In the genomic region with DNA sequence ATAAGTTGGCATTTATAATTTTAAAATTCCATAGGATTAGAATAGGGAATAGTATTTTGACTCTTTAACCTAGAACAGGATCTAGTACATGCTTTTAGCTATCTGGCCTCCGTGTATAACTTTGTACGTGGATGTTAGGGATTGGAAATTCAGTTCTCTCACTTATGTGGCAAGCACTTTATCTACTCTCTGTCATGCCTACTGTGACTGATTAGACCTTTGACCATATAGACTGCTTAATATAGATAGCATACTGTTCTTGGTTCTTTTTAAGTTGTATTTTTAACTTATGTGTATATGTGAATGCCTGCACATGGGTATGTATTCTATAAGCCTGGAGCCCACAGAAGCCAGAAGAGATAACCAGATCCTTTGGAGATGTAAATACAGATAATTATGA, we compare ENCODE assay signal across 25 mouse cellular contexts. TPM values are rescaled to one million over a fixed set of nuclear protein-coding genes. Genes with fewer than 3 reads are reported as not detected.
DNase-seq lines count a peak whose midpoint lies in the region; ATAC-seq lines count a peak whose summit lies in the region.
"Had no signal": no experiment of that assay in that cellular context is flagged by ENCODE, and none has a peak within 500 bp of the region (broad histone marks: within the 10 kb centered on the region; RNA-seq: fewer than 3 reads in every experiment).

No protein-coding gene starts in this region.

- no peak overlapping the region for H3K4me3 ChIP-seq in liver, embryonic 11.5 days (ENCODE audit: low read depth, low read length)
- H3K4me3 ChIP-seq in liver, embryonic 13.5 days (replicated peaks): no peak overlapping the region
- H3K4me3 ChIP-seq in liver, embryonic 16.5 days (ENCODE audit: low read depth, low read length): no peak overlapping the region
- no peak overlapping the region for H3K4me3 ChIP-seq in forebrain, embryonic 11.5 days (ENCODE audit: low read depth, low read length)
- H3K4me3 ChIP-seq: forebrain, embryonic 12.5 days; forebrain, embryonic 15.5 days; heart, embryonic 12.5 days; heart, embryonic 15.5 days; hindbrain, embryonic 10.5 days; hindbrain, embryonic 13.5 days had no signal

- peaks cover 15% of the 10 kb centered on the region for H3K36me3 ChIP-seq in liver, embryonic 11.5 days (ENCODE audit: control insufficient read depth, insufficient read depth, low read length)
- peaks cover 54% of the 10 kb centered on the region for H3K36me3 ChIP-seq in liver, embryonic 13.5 days
- peaks cover 42% of the 10 kb centered on the region for H3K36me3 ChIP-seq in liver, embryonic 16.5 days (ENCODE audit: control insufficient read depth, insufficient read depth)
- peaks cover 3% of the 10 kb centered on the region; the same call in 1 of the 2 replicates for H3K36me3 ChIP-seq in forebrain, embryonic 11.5 days (ENCODE audit: control insufficient read depth, insufficient read depth, low read length)
- H3K36me3 ChIP-seq: forebrain, embryonic 15.5 days; hindbrain, embryonic 13.5 days had no signal

- no peak overlapping the region for H3K4me2 ChIP-seq in liver, embryonic 11.5 days
- no peak overlapping the region for H3K4me2 ChIP-seq in liver, embryonic 13.5 days
- no peak overlapping the region for H3K4me2 ChIP-seq in liver, embryonic 16.5 days (ENCODE audit: low read depth, low read length)
- H3K4me2 ChIP-seq in forebrain, embryonic 11.5 days (ENCODE audit: low read depth, low read length, severe bottlenecking): no peak overlapping the region
- H3K4me2 ChIP-seq: forebrain, embryonic 12.5 days; forebrain, embryonic 15.5 days; heart, embryonic 12.5 days; heart, embryonic 15.5 days; hindbrain, embryonic 13.5 days had no signal

- 67% methylated on average over 2 of the region's 2 CpGs for WGBS in liver, embryonic 11.5 days
- WGBS in liver, embryonic 13.5 days (ENCODE audit: insufficient replicate concordance): 24% methylated on average over 2 of the region's 2 CpGs
- WGBS in liver, embryonic 16.5 days (ENCODE audit: insufficient replicate concordance): 31% methylated on average over 2 of the region's 2 CpGs
- 98% methylated on average over 2 of the region's 2 CpGs for WGBS in forebrain, embryonic 11.5 days

- ATAC-seq in liver, embryonic 11.5 days (replicated peaks; ENCODE audit: low FRiP score): peak; percentile 66
- peak; percentile 71 for ATAC-seq in liver, embryonic 13.5 days (ENCODE audit: low read depth)
- ATAC-seq in liver, embryonic 16.5 days (ENCODE audit: low read depth): peak; percentile 55
- ATAC-seq in megakaryocyte-erythroid progenitor cell, adult 5-6 weeks (replicated peaks; ENCODE audit: low FRiP score, low TSS enrichment, poor library complexity, severe bottlenecking): peak; percentile 81
- no peak for ATAC-seq in forebrain, embryonic 11.5 days (replicated peaks; ENCODE audit: low FRiP score)
- ATAC-seq: forebrain, embryonic 15.5 days; hindbrain, embryonic 16.5 days; Patski had no signal

- H3K4me1 ChIP-seq in liver, embryonic 11.5 days (replicated peaks; ENCODE audit: control insufficient read depth, insufficient read depth, low read length): no peaks in the 10 kb centered on the region
- H3K4me1 ChIP-seq in liver, embryonic 13.5 days (replicated peaks): peaks cover 10% of the 10 kb centered on the region
- no peaks in the 10 kb centered on the region for H3K4me1 ChIP-seq in liver, embryonic 16.5 days (ENCODE audit: control insufficient read depth, low read depth, low read length)
- H3K4me1 ChIP-seq in forebrain, embryonic 11.5 days (replicated peaks; ENCODE audit: control insufficient read depth, insufficient read depth, low read length): no peaks in the 10 kb centered on the region
- H3K4me1 ChIP-seq: forebrain, embryonic 12.5 days; forebrain, embryonic 15.5 days; heart, embryonic 12.5 days; heart, embryonic 15.5 days; hindbrain, embryonic 10.5 days; hindbrain, embryonic 13.5 days had no signal

- H3K27ac ChIP-seq in liver, embryonic 11.5 days (ENCODE audit: low read depth, low read length): no peak overlapping the region
- H3K27ac ChIP-seq in liver, embryonic 13.5 days: no peak overlapping the region
- H3K27ac ChIP-seq in liver, embryonic 16.5 days (ENCODE audit: low read length): no peak overlapping the region
- H3K27ac ChIP-seq in forebrain, embryonic 11.5 days (ENCODE audit: low read depth, low read length): no peak overlapping the region
- H3K27ac ChIP-seq: forebrain, embryonic 12.5 days; forebrain, embryonic 15.5 days; heart, embryonic 15.5 days; hindbrain, embryonic 10.5 days; hindbrain, embryonic 13.5 days had no signal

- no peak for DNase-seq in liver, embryonic 11.5 days (ENCODE audit: low spot score)
- DNase-seq in liver: no peak
- DNase-seq in liver, embryonic 13.5 days: no peak
- DNase-seq in spleen, adult 18-20 months: no peak
- no peak for DNase-seq in kidney, adult 18-20 months
- no peak for DNase-seq in forebrain, embryonic 11.5 days (ENCODE audit: low spot score)
- DNase-seq: adrenal gland, adult 2 months; adrenal gland, postnatal 14 days; cerebellum, adult 18-20 months; cerebellum, adult 9-10 months; cerebellum, postnatal 14 days; gastrocnemius, postnatal 25 days; heart, adult 18-20 months; heart, postnatal 10 days; heart, postnatal 36 days had no signal

- H3K27me3 ChIP-seq in liver, embryonic 11.5 days (replicated peaks; ENCODE audit: control insufficient read depth, insufficient read depth, low read length): no peaks in the 10 kb centered on the region
- no peaks in the 10 kb centered on the region for H3K27me3 ChIP-seq in liver, embryonic 13.5 days
- H3K27me3 ChIP-seq in liver, embryonic 16.5 days (ENCODE audit: control insufficient read depth, insufficient read depth, low read depth, low read length): no peaks in the 10 kb centered on the region
- H3K27me3 ChIP-seq in forebrain, embryonic 11.5 days (ENCODE audit: control insufficient read depth, insufficient read depth, low read length): no peaks in the 10 kb centered on the region
- H3K27me3 ChIP-seq: forebrain, embryonic 12.5 days; forebrain, embryonic 15.5 days; heart, embryonic 12.5 days; heart, embryonic 15.5 days; hindbrain, embryonic 13.5 days; Patski had no signal

- H3K9ac ChIP-seq in liver, embryonic 11.5 days (ENCODE audit: low read depth, low read length): no peak overlapping the region
- H3K9ac ChIP-seq in liver, embryonic 13.5 days: no peak overlapping the region
- H3K9ac ChIP-seq in liver, embryonic 16.5 days (ENCODE audit: low read depth, low read length): no peak overlapping the region
- no peak overlapping the region for H3K9ac ChIP-seq in forebrain, embryonic 11.5 days (ENCODE audit: low read length)
- H3K9ac ChIP-seq: forebrain, embryonic 12.5 days; forebrain, embryonic 15.5 days; heart, embryonic 12.5 days; heart, embryonic 15.5 days; hindbrain, embryonic 13.5 days had no signal

- no peaks in the 10 kb centered on the region for H3K9me3 ChIP-seq in liver, embryonic 11.5 days (ENCODE audit: control insufficient read depth, low read length)
- H3K9me3 ChIP-seq in liver, embryonic 13.5 days (replicated peaks): no peaks in the 10 kb centered on the region
- H3K9me3 ChIP-seq in liver, embryonic 16.5 days (replicated peaks; ENCODE audit: control insufficient read depth, low read length): no peaks in the 10 kb centered on the region
- no peaks in the 10 kb centered on the region for H3K9me3 ChIP-seq in forebrain, embryonic 11.5 days (ENCODE audit: control insufficient read depth, low read length)
- H3K9me3 ChIP-seq: forebrain, embryonic 12.5 days; forebrain, embryonic 15.5 days; heart, embryonic 12.5 days; heart, embryonic 15.5 days; hindbrain, embryonic 10.5 days; hindbrain, embryonic 13.5 days had no signal

RNA-seq across cellular contexts. Expression of a gene that starts 13.2 kb away (rescaled TPM):
- 60.7 and 64.8 TPM in 2 replicates for polyA plus RNA-seq in liver, embryonic 11.5 days (2014; fragmentation: Nextera tagmentation; extraction: Ambion mirVana)
- polyA plus RNA-seq in liver, embryonic 13.5 days (2015; fragmentation: Nextera tagmentation; extraction: Ambion mirVana): 70.0 and 87.7 TPM in 2 replicates
- polyA plus RNA-seq in liver, embryonic 16.5 days (2015; fragmentation: Nextera tagmentation; extraction: Ambion mirVana): 52.2 and 57.6 TPM in 2 replicates
- total RNA-seq in megakaryocyte-erythroid progenitor cell, adult 5-6 weeks (2014; fragmentation: Nextera tagmentation): 79.0 and 81.2 TPM in 2 replicates
- 89.9 and 91.0 TPM in 2 replicates for total RNA-seq in megakaryocyte-erythroid progenitor cell, adult 5-6 weeks (2017)
- 61.0 and 69.4 TPM in 2 replicates for polyA plus RNA-seq in forebrain, embryonic 11.5 days (2014; fragmentation: Nextera tagmentation; extraction: Ambion mirVana)

RNA-seq across cellular contexts. Expression of a gene that starts 25.5 kb away (rescaled TPM):
- polyA plus RNA-seq in liver, embryonic 11.5 days (2014; fragmentation: Nextera tagmentation; extraction: Ambion mirVana): 7.4 and 7.7 TPM in 2 replicates
- 4.5 and 4.8 TPM in 2 replicates for polyA plus RNA-seq in liver, embryonic 13.5 days (2015; fragmentation: Nextera tagmentation; extraction: Ambion mirVana)
- 2.0 and 2.1 TPM in 2 replicates for polyA plus RNA-seq in liver, embryonic 16.5 days (2015; fragmentation: Nextera tagmentation; extraction: Ambion mirVana)
- total RNA-seq in megakaryocyte-erythroid progenitor cell, adult 5-6 weeks (2014; fragmentation: Nextera tagmentation): 19.0 and 25.4 TPM in 2 replicates
- total RNA-seq in megakaryocyte-erythroid progenitor cell, adult 5-6 weeks (2017): 20.1 and 23.0 TPM in 2 replicates
- polyA plus RNA-seq in forebrain, embryonic 11.5 days (2014; fragmentation: Nextera tagmentation; extraction: Ambion mirVana): 8.3 and 8.9 TPM in 2 replicates

RNA-seq across cellular contexts. Expression of a gene that starts 30.9 kb away (rescaled TPM):
- polyA plus RNA-seq in liver, embryonic 11.5 days (2014; fragmentation: Nextera tagmentation; extraction: Ambion mirVana): 24.8 and 26.5 TPM in 2 replicates
- 16.0 and 19.3 TPM in 2 replicates for polyA plus RNA-seq in liver, embryonic 13.5 days (2015; fragmentation: Nextera tagmentation; extraction: Ambion mirVana)
- polyA plus RNA-seq in liver, embryonic 16.5 days (2015; fragmentation: Nextera tagmentation; extraction: Ambion mirVana): 13.3 and 13.4 TPM in 2 replicates
- total RNA-seq in megakaryocyte-erythroid progenitor cell, adult 5-6 weeks (2014; fragmentation: Nextera tagmentation): 15.1 and 18.7 TPM in 2 replicates
- total RNA-seq in megakaryocyte-erythroid progenitor cell, adult 5-6 weeks (2017): 16.6 and 18.7 TPM in 2 replicates
- polyA plus RNA-seq in forebrain, embryonic 11.5 days (2014; fragmentation: Nextera tagmentation; extraction: Ambion mirVana): 22.1 and 24.0 TPM in 2 replicates

RNA-seq across cellular contexts. Expression of a gene that starts 52.5 kb away (rescaled TPM):
- polyA plus RNA-seq in liver, embryonic 11.5 days (2014; fragmentation: Nextera tagmentation; extraction: Ambion mirVana): 62.0 and 64.0 TPM in 2 replicates
- 38.4 and 45.1 TPM in 2 replicates for polyA plus RNA-seq in liver, embryonic 13.5 days (2015; fragmentation: Nextera tagmentation; extraction: Ambion mirVana)
- polyA plus RNA-seq in liver, embryonic 16.5 days (2015; fragmentation: Nextera tagmentation; extraction: Ambion mirVana): 26.4 and 30.0 TPM in 2 replicates
- total RNA-seq in megakaryocyte-erythroid progenitor cell, adult 5-6 weeks (2014; fragmentation: Nextera tagmentation): 38.1 and 53.7 TPM in 2 replicates
- total RNA-seq in megakaryocyte-erythroid progenitor cell, adult 5-6 weeks (2017): 28.4 and 33.1 TPM in 2 replicates
- polyA plus RNA-seq in forebrain, embryonic 11.5 days (2014; fragmentation: Nextera tagmentation; extraction: Ambion mirVana): 84.2 and 91.2 TPM in 2 replicates
